Mouse (Mus musculus) testis, postnatal 14 days (tissue): Measurements from ENCODE around the gene Zfp560.
A peak's percentile ranks its signal among the peaks of the same experiment; 100 is the strongest.
"Not testable (repeated sequence)": the region's sequence is repeated elsewhere in the genome, so short reads cannot be mapped to it uniquely, and the experiment has no call there.

Experiments
- DNase-seq: peaks from one replicate; pipeline ENCODE4 v3.0.0; 2021; ENCODE audit warnings: low spot score

Gene Zfp560

GRCm38 (mm10) chr9:20384532-20385342, at the start of gene Zfp560:
Gene Zfp560 (minus strand): TSS chr9:20385177.
- DNase-seq = peak; percentile 89

- no peak for DNase-seq
Measured at GRCm38 (mm10) chr9:20430004-20430403, 45.0 kb upstream of the Zfp560 start.

GRCm38 (mm10) chr9:20411460-20411859, 26.5 kb upstream of the Zfp560 start:
- no peak for DNase-seq

- DNase-seq = no peak
Measured at GRCm38 (mm10) chr9:20409319-20409718, 24.3 kb upstream of the Zfp560 start.

- no peak for DNase-seq
Measured at GRCm38 (mm10) chr9:20385343-20385703, 346 bp upstream of the Zfp560 start.

GRCm38 (mm10) chr9:20383659-20384058, 1.3 kb downstream of the Zfp560 start:
- no peak for DNase-seq

- DNase-seq = no peak
Measured at GRCm38 (mm10) chr9:20374712-20375111, 10.3 kb downstream of the Zfp560 start.

- DNase-seq = no peak
Measured at GRCm38 (mm10) chr9:20367311-20367710, 17.7 kb downstream of the Zfp560 start.

GRCm38 (mm10) chr9:20348501-20348900, 36.5 kb downstream of the Zfp560 start:
- no peak for DNase-seq

GRCm38 (mm10) chr9:20335994-20336393, 49.0 kb downstream of the Zfp560 start, which contains the start of gene Olfr18:
Gene Olfr18 (minus strand): TSS chr9:20336094.
- no peak for DNase-seq

- DNase-seq = no peak
Measured at GRCm38 (mm10) chr9:20298232-20298631, 86.7 kb downstream of the Zfp560 start, which contains the start of gene Olfr873. Gene Olfr873 (plus strand): TSS chr9:20298532.

GRCm38 (mm10) chr9:20295562-20295961, 89.4 kb downstream of the Zfp560 start:
- DNase-seq = not testable (repeated sequence)
